Mouse (Mus musculus) adrenal gland, postnatal 14 days (tissue): ENCODE results near the gene Arap1. TPM values are rescaled to one million over a fixed set of nuclear protein-coding genes. Genes with fewer than 3 reads are reported as not detected.
A peak's percentile ranks its signal among the peaks of the same experiment; 100 is the strongest.

Experiments
- DNase-seq: peaks from one replicate; pipeline ENCODE4 v3.0.0; 2021; ENCODE audit warnings: mixed read lengths
- total RNA-seq: library from RNA; stranded (reverse); gene quantifications from 2 replicates; pipeline ENCODE4 v1.2.3, GENCODE M21; 2021

Arap1 gene
- total RNA-seq, 1 experiment from 2014 or later, result 39.7 TPM

DNA sequence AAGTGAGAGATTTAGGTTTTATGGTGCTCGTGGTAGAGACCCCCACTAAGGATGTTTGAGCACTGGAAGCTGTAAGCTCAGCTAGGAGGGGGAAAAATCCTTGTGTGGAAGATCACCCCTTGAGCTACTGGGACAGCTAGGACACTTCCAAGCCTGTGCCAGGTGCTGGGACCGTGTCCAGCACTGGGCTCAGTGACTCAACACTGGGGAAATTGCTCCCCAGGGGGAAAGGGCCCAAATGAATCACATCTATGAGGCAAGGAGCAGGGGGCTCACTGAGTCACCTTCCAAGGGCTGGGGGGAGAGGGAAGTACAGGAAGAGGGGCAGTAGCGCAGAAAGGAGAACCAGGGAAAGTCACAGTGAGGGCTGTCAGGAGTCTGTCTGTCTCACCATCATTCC, 102.0 kb downstream of the Arap1 start:
- DNase-seq, result peak; percentile 71

GRCm38 (mm10) chr7:101450422-101451401, 102.8 kb downstream of the Arap1 start:
- peak; percentile 94 for DNase-seq

DNA sequence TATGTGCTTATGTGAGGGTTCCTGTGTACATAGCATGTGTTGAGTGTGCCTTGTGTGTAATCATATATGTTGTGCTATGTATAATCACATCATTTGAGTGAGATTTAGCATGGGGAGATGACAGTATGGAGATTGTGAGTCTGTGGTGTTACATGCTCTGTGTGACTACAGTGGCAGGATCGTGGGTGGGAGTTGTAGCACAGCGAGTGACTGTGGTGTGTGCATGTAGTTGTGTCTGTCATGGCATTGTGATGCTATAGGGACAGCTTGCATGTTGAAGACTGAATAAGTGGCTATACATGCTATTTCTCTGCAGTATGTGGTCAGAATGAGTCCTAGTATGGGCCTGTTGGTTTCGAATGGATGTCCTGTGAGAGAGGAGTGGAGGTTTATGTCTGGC, 104.8 kb downstream of the Arap1 start:
- no peak for DNase-seq

GRCm38 (mm10) chr7:101453296-101453695, 105.4 kb downstream of the Arap1 start:
- DNase-seq, result no peak

DNA sequence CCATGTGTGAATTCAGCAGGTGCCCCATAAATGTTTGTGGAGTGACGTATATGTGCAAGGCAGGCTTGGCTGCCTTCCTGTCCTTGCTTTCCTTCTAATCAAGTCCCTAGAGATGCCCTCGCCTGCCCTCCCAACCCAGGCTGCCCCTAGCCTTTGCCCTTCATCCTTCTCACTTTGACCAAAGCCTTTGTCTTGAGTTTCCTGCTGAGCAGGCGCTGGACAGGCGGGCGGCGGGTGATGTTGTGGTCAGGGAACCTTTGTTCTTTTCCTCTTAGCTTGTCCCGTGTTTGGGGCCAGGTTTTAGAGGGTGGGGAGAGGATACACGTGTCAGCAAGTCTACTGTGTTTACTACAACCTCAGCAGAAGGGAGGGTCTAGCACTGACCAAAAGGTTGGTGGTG, 105.9 kb downstream of the Arap1 start:
- DNase-seq, result peak; percentile 67

- no peak for DNase-seq
Measured at GRCm38 (mm10) chr7:101454479-101454878, 106.6 kb downstream of the Arap1 start.

- DNase-seq, result peak; percentile 38
Measured at GRCm38 (mm10) chr7:101455141-101455540, 107.3 kb downstream of the Arap1 start.

- no peak for DNase-seq
Measured at GRCm38 (mm10) chr7:101456318-101456717, 108.5 kb downstream of the Arap1 start.

DNA sequence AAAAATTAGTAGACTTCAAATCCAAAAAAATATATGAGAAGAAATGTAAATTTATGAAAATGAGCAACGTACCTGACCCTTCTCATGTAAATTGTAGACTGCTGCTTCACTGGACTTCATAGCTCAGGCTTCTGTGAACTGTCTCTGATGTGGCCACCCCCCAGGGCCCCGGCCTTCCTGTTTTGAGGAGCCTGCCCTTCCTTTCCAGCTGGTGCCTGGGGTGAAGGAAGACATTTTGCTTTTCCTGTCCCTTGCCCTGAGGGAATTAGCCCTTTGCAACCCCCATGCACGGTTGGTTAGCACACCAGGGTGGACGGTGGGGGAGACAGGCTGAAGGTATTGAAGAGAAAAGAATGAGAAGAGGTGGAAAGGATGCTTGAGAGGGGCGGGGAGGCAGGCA, 108.9 kb downstream of the Arap1 start:
- DNase-seq, result peak; percentile 61

DNA sequence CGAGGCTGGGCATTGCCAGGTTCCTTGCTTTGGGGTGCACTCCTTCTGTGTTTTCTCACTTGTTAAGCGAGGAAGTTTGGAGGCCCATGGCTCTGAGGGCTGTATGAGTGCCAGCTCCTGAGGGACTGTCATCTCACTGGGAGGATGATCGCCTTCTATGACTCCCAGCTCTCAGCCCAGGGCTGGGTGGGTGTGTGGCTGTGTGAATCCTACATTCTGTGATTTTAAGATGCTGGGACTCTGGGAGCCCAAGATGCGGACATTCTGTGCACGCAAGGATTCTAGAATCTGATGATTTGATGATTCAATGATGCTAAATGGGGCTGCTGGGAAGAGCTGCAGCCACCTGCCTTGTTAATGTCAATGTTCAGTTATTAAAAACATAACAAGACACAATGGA, 109.4 kb downstream of the Arap1 start:
- no peak for DNase-seq

DNA sequence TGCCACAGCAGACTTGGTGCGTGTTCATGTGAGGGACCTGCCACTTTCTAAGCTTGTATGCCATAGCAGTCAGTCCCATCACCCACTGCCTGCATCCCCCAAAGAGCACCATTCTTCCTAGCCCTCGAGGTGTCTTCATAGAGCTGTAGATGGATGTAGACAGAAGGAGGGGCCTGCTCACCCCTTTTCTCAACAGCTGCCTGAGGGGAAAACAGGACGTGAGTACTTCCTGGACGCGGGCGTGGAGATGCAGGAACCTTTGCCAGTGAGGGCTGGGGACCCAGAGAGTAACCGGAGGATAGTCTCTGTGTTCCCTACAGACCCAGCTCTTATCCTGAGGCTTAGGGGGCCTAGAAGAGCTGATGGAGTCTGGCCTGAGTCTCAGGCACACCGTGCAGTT, 109.9 kb downstream of the Arap1 start:
- peak; percentile 64 for DNase-seq

GRCm38 (mm10) chr7:101458278-101458781, 110.5 kb downstream of the Arap1 start:
- no peak for DNase-seq

DNA sequence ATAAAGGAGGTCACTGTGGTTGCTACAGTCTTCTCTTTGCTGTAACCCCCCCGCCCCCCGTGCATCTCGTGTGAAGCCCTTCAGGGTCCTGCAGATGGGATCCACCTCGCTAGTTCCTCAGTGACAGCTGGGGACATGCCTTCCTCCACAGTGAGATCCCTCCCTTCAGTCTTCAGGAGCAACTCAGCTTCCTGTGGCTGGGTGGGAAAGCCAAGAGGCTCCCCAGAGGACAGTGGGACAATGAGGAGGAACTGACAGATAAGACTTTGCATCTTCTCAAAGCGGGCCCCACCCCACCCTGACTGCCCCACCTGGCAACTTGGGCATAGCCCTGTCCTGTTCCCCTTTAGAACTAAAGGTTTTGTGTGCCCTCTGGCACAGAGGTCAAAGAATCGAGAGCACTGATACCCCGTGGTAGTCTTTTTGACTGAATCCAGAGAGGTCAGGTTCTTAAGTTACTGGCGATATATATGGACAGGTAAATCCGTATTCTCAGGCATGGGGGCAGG, 111.5 kb downstream of the Arap1 start:
- no peak for DNase-seq

DNA sequence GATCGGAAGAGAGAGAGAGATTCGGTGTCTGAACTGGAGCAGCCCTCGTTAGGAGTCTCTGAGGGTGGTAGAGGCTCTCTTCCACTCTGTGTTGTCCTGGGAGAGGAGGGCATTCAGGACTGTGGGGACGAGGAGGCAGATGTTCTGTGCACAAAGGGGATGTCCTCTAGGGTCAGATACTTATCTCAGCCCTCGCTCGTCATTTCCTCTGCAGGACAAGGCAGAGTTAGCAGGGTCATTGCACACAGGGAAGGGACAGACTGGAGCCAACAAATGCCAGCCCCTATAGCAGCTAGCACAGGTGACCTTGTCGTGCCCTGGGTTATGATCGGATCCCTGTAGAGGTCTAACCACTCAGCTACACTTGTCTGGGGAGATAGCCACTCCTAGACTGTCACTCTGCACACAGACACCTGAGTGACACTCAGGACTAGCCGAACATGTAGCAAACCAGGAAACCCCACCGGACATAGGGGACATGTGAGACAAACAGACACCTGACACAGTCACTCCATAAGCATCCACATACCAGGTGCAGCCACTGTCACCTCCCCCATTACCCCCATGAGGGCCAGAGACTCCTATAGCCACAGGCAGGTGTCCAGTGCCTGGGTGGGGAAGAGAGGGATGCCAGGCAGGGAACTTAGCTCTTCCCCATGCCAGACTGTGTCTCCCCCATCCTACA, 112.2 kb downstream of the Arap1 start:
- DNase-seq, result peak; percentile 42

DNA sequence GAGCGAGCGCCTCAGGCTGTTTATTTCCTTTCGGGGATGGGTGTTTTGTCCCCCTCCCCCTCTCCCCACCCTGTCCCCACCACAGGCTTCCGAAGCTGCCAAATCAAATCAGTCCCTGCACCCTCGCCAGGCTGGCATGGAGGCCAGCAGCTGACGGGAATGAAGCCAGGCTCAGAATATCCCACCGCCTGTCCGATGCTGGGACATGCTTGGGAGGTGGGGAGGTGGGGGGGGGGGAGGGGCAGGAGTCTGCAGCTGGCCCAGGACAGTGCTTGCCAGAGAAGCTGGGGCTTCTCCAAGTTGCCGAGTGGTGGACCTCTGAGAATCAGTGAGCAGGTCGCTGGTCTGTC, 112.7 kb downstream of the Arap1 start:
- no peak for DNase-seq

GRCm38 (mm10) chr7:101461571-101461970, 113.7 kb downstream of the Arap1 start:
- DNase-seq, result no peak

Other genes with a start within 250 kb of the Arap1 start
- 16.6 and 21.5 TPM in 2 replicates for gene Atg16l2, start 45.8 kb upstream of the Arap1 start, total RNA-seq
- gene Stard10, start 31.0 kb upstream of the Arap1 start, total RNA-seq, result 20.2 and 77.9 TPM in 2 replicates
- gene Gm45837, start 62.8 kb downstream of the Arap1 start, total RNA-seq, result not detected in 2 replicates
- gene Pde2a, start 73.6 kb downstream of the Arap1 start, total RNA-seq, result 132 and 141 TPM in 2 replicates
- gene Art2b, start 237.5 kb downstream of the Arap1 start, total RNA-seq, result 0.11 and 1.2 TPM in 2 replicates